Mouse (Mus musculus) mouse trophoblast stem cell (cell line): ENCODE measurements around the gene Vgll1.

Source experiments
- in situ Hi-C, 2 experiments: fragments of 300-500 bp; cut with MseI, MboI; formaldehyde crosslinking; loops; 2 replicates in 1 of 2; 3 replicates in 1 of 2; pipeline ENCODE4 v1.15.1; 2025

The Vgll1 gene

GRCm38 (mm10) chrX:57087806-57088205, at the start of gene Vgll1:
TSS of gene Vgll1 (plus strand) at chrX:57088106.
- in situ Hi-C loops = no loop called here

- in situ Hi-C loops = no loop called here
Measured at GRCm38 (mm10) chrX:57042774-57043173, 45.1 kb upstream of the Vgll1 start, which contains the start of gene Brs3. TSS of gene Brs3 (plus strand) at chrX:57043074.

- in situ Hi-C loops = no loop called here
Measured at GRCm38 (mm10) chrX:57043869-57044268, 44.0 kb upstream of the Vgll1 start.

GRCm38 (mm10) chrX:57052848-57053173, 35.1 kb upstream of the Vgll1 start:
- in situ Hi-C loops = no loop called here

GRCm38 (mm10) chrX:57053174-57053992, 34.5 kb upstream of the Vgll1 start, which contains the start of gene Htatsf1:
TSS of gene Htatsf1 (plus strand) at chrX:57053583.
- in situ Hi-C loops = no loop called here

GRCm38 (mm10) chrX:57053993-57054385, 33.9 kb upstream of the Vgll1 start:
- in situ Hi-C loops = no loop called here

- in situ Hi-C loops = no loop called here
Measured at GRCm38 (mm10) chrX:57081496-57081895, 6.4 kb upstream of the Vgll1 start.

GRCm38 (mm10) chrX:57103415-57103814, 15.5 kb downstream of the Vgll1 start:
- in situ Hi-C loops = no loop called here

- in situ Hi-C loops = no loop called here
Measured at GRCm38 (mm10) chrX:57106956-57107355, 19.1 kb downstream of the Vgll1 start.

GRCm38 (mm10) chrX:57118143-57118542, 30.2 kb downstream of the Vgll1 start:
- in situ Hi-C loops = loop anchor here in 1 of 2 experiments (10.0 kb wide), 1 partner anchor 273 kb away; no protein-coding TSS in a partner anchor

- in situ Hi-C loops = no loop called here
Measured at GRCm38 (mm10) chrX:57120768-57121167, 32.9 kb downstream of the Vgll1 start.

GRCm38 (mm10) chrX:57130633-57131032, 42.7 kb downstream of the Vgll1 start:
- in situ Hi-C loops = no loop called here

- in situ Hi-C loops = no loop called here
Measured at GRCm38 (mm10) chrX:57137627-57138026, 49.7 kb downstream of the Vgll1 start.

- in situ Hi-C loops = no loop called here
Measured at GRCm38 (mm10) chrX:57153520-57153919, 65.6 kb downstream of the Vgll1 start.
